Mouse (Mus musculus) ES-E14 (cell line): Measurements from ENCODE around the gene Bcl2l1. TPM values are rescaled to one million over a fixed set of nuclear protein-coding genes. Genes with fewer than 3 reads are reported as not detected.

ENCODE experiments used
- DNase-seq: peaks from one replicate; pipeline ENCODE4 v3.0.0-alpha.2; 2013; ENCODE audit warnings: low read depth, low spot score
- H3K27ac ChIP-seq: 2 replicates; pipeline ENCODE4 v1.5.1; 2012; ENCODE audit warnings: low read depth, mild to moderate bottlenecking, low read length, moderate library complexity, mixed read lengths; ENCODE audit not compliant: poor library complexity, insufficient read depth, severe bottlenecking
- H3K36me3 ChIP-seq: 2 replicates; pipeline ENCODE4 v1.6.1; 2012; ENCODE audit warnings: mild to moderate bottlenecking, low read length, moderate library complexity, mixed read lengths; ENCODE audit not compliant: control insufficient read depth, poor library complexity, insufficient read depth, severe bottlenecking
- H3K4me1 ChIP-seq, 2 experiments: fragments of 150-350 bp in 1 of 2; sonication (generic) in 1 of 2; 2 replicates each; pipeline ENCODE4 v1.6.1; 2012; ENCODE audit warnings: low read length in 2 of 2, mild to moderate bottlenecking in 1 of 2, mixed read lengths in 1 of 2; ENCODE audit not compliant: control insufficient read depth in 2 of 2, insufficient read depth in 2 of 2, poor library complexity in 1 of 2
- H3K4me3 ChIP-seq, 2 experiments: fragments of 150-350 bp in 1 of 2; sonication (generic) in 1 of 2; 2 replicates each; pipeline ENCODE4 v1.5.1; 2012; ENCODE audit warnings: low read length in 2 of 2, low read depth in 1 of 2, mild to moderate bottlenecking in 1 of 2, mixed read lengths in 1 of 2; ENCODE audit not compliant: insufficient read depth in 1 of 2, poor library complexity in 1 of 2, severe bottlenecking in 1 of 2
- H3K9ac ChIP-seq: 2 replicates; pipeline ENCODE4 v1.6.1; 2012; ENCODE audit warnings: low read depth, mild to moderate bottlenecking, low read length, mixed read lengths; ENCODE audit not compliant: poor library complexity, insufficient read depth, severe bottlenecking
- H3K9me3 ChIP-seq: fragments of 150-350 bp; sonication (generic); 2 replicates; pipeline ENCODE4 v1.6.1; 2012; ENCODE audit warnings: low read depth, mild to moderate bottlenecking, low read length; ENCODE audit not compliant: control insufficient read depth, insufficient read depth
- CHD2 ChIP-seq: IDR thresholded peaks from 2 replicates; pipeline ENCODE4 v1.6.1; 2014; ENCODE audit warnings: mild to moderate bottlenecking, low read depth, low read length, inconsistent platforms
- HCFC1 ChIP-seq: IDR thresholded peaks from 2 replicates; pipeline ENCODE4 v1.6.1; 2012; ENCODE audit warnings: low read length, inconsistent platforms, borderline replicate concordance; ENCODE audit not compliant: insufficient read depth
- MAFK ChIP-seq: IDR thresholded peaks from 2 replicates; pipeline ENCODE4 v1.6.1; 2014; ENCODE audit warnings: mild to moderate bottlenecking, low read depth, low read length, inconsistent platforms; ENCODE audit not compliant: insufficient read depth
- ZC3H11A ChIP-seq: IDR thresholded peaks from 2 replicates; pipeline ENCODE4 v1.6.1; 2012; ENCODE audit warnings: low read depth, mild to moderate bottlenecking, inconsistent platforms, low read length, borderline replicate concordance
- ZNF384 ChIP-seq: IDR thresholded peaks from 2 replicates; pipeline ENCODE4 v1.6.1; 2012; ENCODE audit warnings: low read depth, low read length, inconsistent platforms
- in situ Hi-C, 2 experiments: fragments of 600-800 bp; cut with MboI; formaldehyde crosslinking; loops; one replicate each; pipeline ENCODE4 v1.15.1; 2025; ENCODE audit warnings: low sequenced_read_pairs in 2 of 2, inconsistent platforms in 1 of 2; ENCODE audit not compliant: unreplicated experiment in 2 of 2
- total RNA-seq: library from RNA; depleted of rRNA; stranded (reverse); fragments of 300-350 nt; gene quantifications from 2 replicates; pipeline ENCODE4 v1.2.3, GENCODE M21; 2012

Bcl2l1 gene
- total RNA-seq, 1 experiment, result 34.9 TPM

DNA sequence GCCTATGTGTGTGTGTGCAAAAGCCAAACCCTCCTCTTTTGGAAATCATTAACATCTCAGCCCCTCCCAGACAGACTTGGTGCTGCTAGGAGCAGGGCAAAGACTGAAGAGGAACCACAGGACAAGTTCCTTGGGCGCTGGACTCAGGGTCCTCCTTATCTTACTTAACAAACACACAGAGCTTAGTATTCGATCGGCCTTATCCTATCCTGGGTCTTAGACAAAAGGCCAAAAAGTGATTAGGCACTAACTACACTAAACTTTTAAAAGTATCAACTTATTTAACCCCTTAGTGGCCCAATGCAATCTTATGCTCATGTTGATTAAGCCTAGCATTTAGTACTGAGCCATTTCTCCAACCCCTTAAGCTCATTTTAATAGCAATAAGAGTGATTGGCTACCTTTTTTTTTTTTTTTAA, 91.7 kb downstream of the Bcl2l1 start:
- in situ Hi-C loops, result loop anchor here in 1 of 2 experiments (5.0 kb wide), 1 partner anchor 38 kb away; no protein-coding TSS in a partner anchor
- no peaks in the 10 kb centered on the region for H3K36me3 ChIP-seq
- H3K4me1 ChIP-seq, result peaks cover 17 to 28% of the 10 kb centered on the region in 2 experiments
- no peak for DNase-seq
- TF ChIP-seq HCFC1, result no peak
- no peak for TF ChIP-seq MAFK
- TF ChIP-seq ZC3H11A, result no peak
- TF ChIP-seq CHD2, result no peak
- no peak for TF ChIP-seq ZNF384
- H3K27ac ChIP-seq, result no peak overlapping the region
- H3K9me3 ChIP-seq, result no peaks in the 10 kb centered on the region
- peak overlapping the region; percentile 23 to 56; a peak in 3 of 4 replicates for H3K4me3 ChIP-seq
- H3K9ac ChIP-seq, result no peak overlapping the region; the same call in 1 of the 2 replicates

DNA sequence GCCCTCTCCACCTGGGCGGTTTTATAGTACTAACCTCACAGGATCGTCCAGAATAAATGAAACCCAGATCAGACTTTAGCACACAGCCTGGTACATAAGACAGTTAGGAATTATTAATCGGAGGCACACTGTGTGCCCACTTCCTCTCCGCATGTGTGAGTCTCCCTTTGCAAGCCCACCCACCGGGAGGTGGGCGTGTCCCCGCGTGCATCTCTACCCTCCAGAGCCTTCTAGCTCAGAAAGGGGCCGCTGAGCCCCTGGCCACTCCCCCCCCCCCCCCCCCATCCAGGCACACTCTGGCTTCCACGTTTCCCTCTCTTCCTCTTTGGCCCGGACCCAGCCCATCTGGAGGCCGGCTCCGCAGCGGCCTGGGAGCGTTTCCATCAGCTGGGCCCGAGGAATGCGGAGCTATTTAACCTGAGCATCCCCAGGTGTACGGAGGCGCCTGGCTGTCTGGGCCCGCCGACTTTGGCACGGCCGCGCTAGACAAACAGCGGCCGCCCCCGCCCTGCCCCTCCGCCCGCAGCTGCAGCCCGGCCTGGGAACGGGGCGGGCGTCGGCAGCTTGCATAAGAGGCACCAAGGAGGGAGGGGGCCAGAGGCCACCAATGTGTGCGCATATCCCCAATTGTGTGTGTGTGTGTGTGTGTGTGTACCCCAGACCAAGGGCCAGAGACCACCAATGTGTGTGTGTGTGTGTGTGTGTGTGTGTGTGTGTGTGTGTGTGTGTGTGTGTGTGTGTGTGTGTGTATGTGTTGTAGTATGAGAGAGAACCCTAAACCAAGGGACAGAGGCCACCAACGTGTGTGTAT, 92.3 kb downstream of the Bcl2l1 start:
- Histone ChIP-seq H3K4me3 (peak overlapping the region; percentile 36 to 56), H3K36me3 (no peaks in the 10 kb centered on the region), H3K9ac (peak overlapping the region; percentile 51; the same call in 1 of the 2 replicates), H3K4me1 (peaks cover 17 to 33% of the 10 kb centered on the region in 2 experiments), H3K9me3 (no peaks in the 10 kb centered on the region), H3K27ac (no peak overlapping the region)
- in situ Hi-C loops, result loop anchor here in 1 of 2 experiments (5.0 kb wide), 1 partner anchor 37 kb away; no protein-coding TSS in a partner anchor
- no peak for TF ChIP-seq ZNF384
- no peak for TF ChIP-seq ZC3H11A
- no peak for TF ChIP-seq MAFK
- no peak for TF ChIP-seq HCFC1
- no peak for TF ChIP-seq CHD2
- DNase-seq, result no peak

DNA sequence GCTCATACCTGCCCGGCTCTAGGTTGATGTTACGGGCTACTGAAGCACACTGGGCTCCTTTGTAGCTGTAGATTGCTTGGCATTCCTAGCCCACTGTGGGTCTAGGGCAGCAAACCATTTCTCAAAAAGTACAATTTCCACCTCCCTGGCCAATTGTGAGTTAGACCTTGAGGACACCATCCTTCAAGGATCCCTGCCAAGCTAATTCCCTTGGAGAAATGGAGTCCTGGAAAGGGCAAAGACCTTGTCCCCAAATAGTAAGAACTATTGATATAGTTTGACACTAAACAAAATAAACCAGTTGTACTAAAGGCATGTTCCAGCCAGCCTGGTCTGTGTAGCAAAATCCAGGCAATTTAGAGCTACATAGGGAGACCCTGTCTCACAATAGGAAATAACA, 93.2 kb downstream of the Bcl2l1 start:
- Histone ChIP-seq H3K4me3 (no peak overlapping the region), H3K36me3 (no peaks in the 10 kb centered on the region), H3K9me3 (no peaks in the 10 kb centered on the region), H3K27ac (no peak overlapping the region), H3K4me1 (peaks cover 17 to 34% of the 10 kb centered on the region in 2 experiments), H3K9ac (no peak overlapping the region)
- in situ Hi-C loops, result loop anchor here in 1 of 2 experiments (5.0 kb wide), 1 partner anchor 36 kb away; no protein-coding TSS in a partner anchor
- no peak for DNase-seq
- no peak for TF ChIP-seq ZNF384

DNA sequence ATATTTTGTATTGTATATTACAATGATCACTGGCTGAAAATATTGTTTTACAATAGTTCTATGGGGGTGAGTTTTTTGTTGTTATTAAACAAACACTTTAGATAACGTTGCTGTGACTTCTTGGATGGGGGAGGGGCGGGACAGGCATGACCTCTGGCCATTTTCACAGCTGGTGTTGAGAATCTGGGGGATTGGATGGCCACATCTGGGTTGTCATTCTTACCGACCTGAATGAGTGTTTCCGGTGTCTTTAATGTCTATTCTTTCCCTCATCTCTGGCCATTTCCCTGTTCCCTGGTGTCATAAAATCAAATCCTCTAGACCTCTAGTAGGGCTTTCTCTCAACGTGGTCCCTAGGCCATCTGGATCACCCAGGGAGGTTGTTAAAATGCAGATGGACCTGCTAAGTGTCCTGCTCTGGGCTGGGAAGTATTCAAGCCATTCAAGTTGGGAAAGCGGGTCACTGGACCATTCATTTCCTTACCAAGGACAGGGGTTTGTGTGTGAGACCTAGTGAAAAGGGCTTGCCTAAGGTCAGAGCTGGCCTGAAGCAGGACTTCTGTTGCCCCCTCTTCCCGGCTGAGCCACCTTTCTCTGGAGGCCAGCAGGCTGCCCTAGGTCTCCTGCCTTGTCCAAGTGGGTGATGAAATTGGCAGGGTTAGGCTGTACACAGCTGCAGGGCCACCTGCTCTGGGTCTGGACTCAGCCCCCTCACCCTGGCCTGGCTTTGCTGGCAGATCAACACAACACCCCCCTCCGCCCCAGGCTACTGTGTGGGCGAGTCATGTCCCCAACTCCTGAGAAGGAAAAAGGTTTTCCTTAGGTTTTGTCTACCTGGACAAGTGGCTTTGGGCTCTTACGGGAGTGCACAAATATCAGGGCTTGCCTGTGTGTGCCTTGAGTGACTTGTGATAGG, 94.0 kb downstream of the Bcl2l1 start:
- TF ChIP-seq MAFK (no peak), ZC3H11A (no peak), HCFC1 (no peak), ZNF384 (no peak), CHD2 (no peak)
- in situ Hi-C loops, result loop anchor here in 1 of 2 experiments (5.0 kb wide), 1 partner anchor 35 kb away; no protein-coding TSS in a partner anchor
- DNase-seq, result no peak

More for the DNA sequence above, 94.0 kb downstream of the Bcl2l1 start:
- H3K27ac ChIP-seq, result no peak overlapping the region
- peaks cover 17 to 34% of the 10 kb centered on the region in 2 experiments for H3K4me1 ChIP-seq
- no peaks in the 10 kb centered on the region for H3K9me3 ChIP-seq
- no peaks in the 10 kb centered on the region for H3K36me3 ChIP-seq
- peak overlapping the region; percentile 66 to 75 for H3K4me3 ChIP-seq
- H3K9ac ChIP-seq, result 0 out of 2 replicates have a peak overlapping the region, but pooled peaks have one; percentile 18
